Mouse (Mus musculus): ENCODE data around the gene Agk.

DNA sequence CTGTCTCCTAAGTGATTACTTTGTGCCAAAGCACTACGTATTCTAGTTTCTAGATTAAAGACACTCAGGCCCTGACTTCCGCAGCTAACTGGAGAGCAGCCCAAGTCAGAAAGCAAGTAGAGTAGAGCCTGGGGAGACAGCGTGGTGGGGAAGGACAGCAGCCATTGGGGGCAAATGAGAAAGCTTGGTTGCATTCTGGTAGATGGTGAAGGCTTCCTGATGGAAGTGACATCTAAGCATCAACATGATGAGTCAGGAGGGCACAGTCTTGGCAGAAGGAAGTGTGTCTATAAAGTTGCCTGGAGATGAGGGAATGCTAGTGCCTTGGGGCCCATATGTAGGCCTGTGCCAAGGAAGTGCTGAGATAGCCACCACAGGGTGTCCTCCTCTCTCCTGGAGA is 88.6 kb downstream of the Agk start:
- TF ChIP-seq CTCF (conservative IDR thresholded peaks at IDR 0.05; ENCODE audit: insufficient read depth, insufficient read length, low read depth, low read length) (no peak), POLR2A (IDR thresholded peaks at IDR 0.05; ENCODE audit: low read depth, low read length) (no peak)

Measured in kidney, adult 2 months (tissue).